Mouse (Mus musculus) layer of hippocampus, postnatal 36 days (tissue): ENCODE data around the gene Asic3. TPM values are rescaled to one million over a fixed set of nuclear protein-coding genes. Genes with fewer than 3 reads are reported as not detected.

ENCODE experiments used
- DNase-seq, 2 experiments: peaks; one replicate each; pipeline ENCODE4 v3.0.0; 2022
- total RNA-seq, 2 experiments: library from RNA; stranded (reverse); gene quantifications; 2 replicates each; pipeline ENCODE4 v1.2.3; 2021

The Asic3 gene
- total RNA-seq: under 1 TPM in 1 of 2 experiments, not detected in 1; 0.23 TPM

- DNase-seq: no peak
These were observed at the start of gene Asic3 for GRCm38 (mm10) chr5:24413042-24413693. Gene Asic3 (plus strand): TSS chr5:24413392.

GRCm38 (mm10) chr5:24363467-24363866, 49.7 kb upstream of the Asic3 start:
- no peak for DNase-seq

- DNase-seq: no peak
These were observed 49.1 kb upstream of the Asic3 start for GRCm38 (mm10) chr5:24364061-24364460.

- no peak for DNase-seq
These were observed 48.7 kb upstream of the Asic3 start, which contains the start of gene Nos3 for GRCm38 (mm10) chr5:24364508-24364907. Gene Nos3 (plus strand): TSS chr5:24364810.

- DNase-seq: no peak
These were observed 48.2 kb upstream of the Asic3 start for GRCm38 (mm10) chr5:24364963-24365362.

- no peak for DNase-seq
These were observed 47.7 kb upstream of the Asic3 start for GRCm38 (mm10) chr5:24365528-24365927.

- DNase-seq: no peak
These were observed 46.8 kb upstream of the Asic3 start for GRCm38 (mm10) chr5:24366426-24366825.

GRCm38 (mm10) chr5:24369767-24370166, 43.4 kb upstream of the Asic3 start:
- DNase-seq: no peak

- DNase-seq: no peak
These were observed 39.4 kb upstream of the Asic3 start for GRCm38 (mm10) chr5:24373807-24374206.

- DNase-seq: no peak
These were observed 39.0 kb upstream of the Asic3 start for GRCm38 (mm10) chr5:24374216-24374615.

- DNase-seq: no peak
These were observed 38.4 kb upstream of the Asic3 start for GRCm38 (mm10) chr5:24374666-24375328.

- no peak for DNase-seq
These were observed 34.5 kb upstream of the Asic3 start for GRCm38 (mm10) chr5:24378700-24379099.

GRCm38 (mm10) chr5:24379501-24379900, 33.7 kb upstream of the Asic3 start:
- no peak for DNase-seq

GRCm38 (mm10) chr5:24380499-24380898, 32.7 kb upstream of the Asic3 start:
- DNase-seq: no peak

- no peak for DNase-seq
These were observed 31.7 kb upstream of the Asic3 start for GRCm38 (mm10) chr5:24381486-24381885.

GRCm38 (mm10) chr5:24381988-24382387, 31.2 kb upstream of the Asic3 start:
- DNase-seq: no peak

- DNase-seq: peak; percentile 87 to 89
These were observed 29.9 kb upstream of the Asic3 start for GRCm38 (mm10) chr5:24383026-24383859.

GRCm38 (mm10) chr5:24384407-24384806, 28.8 kb upstream of the Asic3 start:
- DNase-seq: peak; percentile 33 to 36

GRCm38 (mm10) chr5:24385374-24385773, 27.8 kb upstream of the Asic3 start:
- no peak for DNase-seq

- DNase-seq: no peak
These were observed 27.2 kb upstream of the Asic3 start for GRCm38 (mm10) chr5:24385887-24386550.

- peak; percentile 48 to 68 for DNase-seq
These were observed 25.6 kb upstream of the Asic3 start for GRCm38 (mm10) chr5:24387264-24388241.
